Mouse (Mus musculus): ENCODE measurements at regions not wholly inside any gene's neighbourhood (a gene's known extent, or its start where the extent isn't known, plus 50 kb on each side); places are given as distances from the start of the nearest gene placed in this dataset.

DNA sequence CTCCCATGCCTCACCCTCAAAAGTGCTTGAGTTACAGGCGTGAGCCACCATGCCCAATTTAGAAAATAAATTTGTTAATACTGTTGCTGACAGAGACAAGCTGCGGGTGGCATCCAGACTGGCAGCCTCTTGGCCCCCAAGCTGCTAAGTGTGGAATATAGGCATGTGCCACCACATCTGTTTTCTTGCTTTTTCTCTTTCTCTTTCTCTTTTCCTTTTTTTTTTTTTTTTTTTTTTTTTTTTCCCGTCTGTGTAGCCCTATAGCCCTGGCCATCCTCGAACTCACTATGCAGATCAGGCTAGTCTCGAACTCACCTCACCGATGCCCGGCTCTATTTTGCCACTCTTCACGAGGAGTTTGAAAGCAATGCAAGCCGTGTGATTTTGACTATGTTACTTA is 78.7 kb upstream of the Chd2 start:
- Histone ChIP-seq H3K4me3 (ENCODE audit: insufficient read depth in 1 of 2, low read depth in 1 of 2, low read length in 2 of 2, poor library complexity in 1 of 2, severe bottlenecking in 1 of 2) (no peak overlapping the region), H3K36me3 (ENCODE audit: control insufficient read depth, insufficient read depth, low read length, poor library complexity, severe bottlenecking) (no peaks in the 10 kb centered on the region), H3K27ac (ENCODE audit: insufficient read depth, low read depth, low read length, poor library complexity, severe bottlenecking) (peak overlapping the region; percentile 72; the same call in 1 of the 2 replicates), H3K9me3 (ENCODE audit: control insufficient read depth, insufficient read depth, low read depth, low read length) (no peaks in the 10 kb centered on the region), H3K4me1 (ENCODE audit: control insufficient read depth in 2 of 2, insufficient read depth in 2 of 2, low read length in 2 of 2, poor library complexity in 1 of 2) (peaks cover 11 to 17% of the 10 kb centered on the region in 2 experiments), H3K9ac (ENCODE audit: insufficient read depth, low read depth, low read length, poor library complexity, severe bottlenecking) (peak overlapping the region; percentile 50; the same call in 1 of the 2 replicates)
- in situ Hi-C loops (cut with MboI; ENCODE audit: low sequenced_read_pairs in 2 of 2, unreplicated experiment in 2 of 2): no loop called here
- no peak for DNase-seq (ENCODE audit: low read depth, low spot score)
- TF ChIP-seq ZNF384 (IDR thresholded peaks at IDR 0.05; ENCODE audit: low read depth, low read length) (peak; percentile 76), CHD2 (IDR thresholded peaks at IDR 0.05; ENCODE audit: low read depth, low read length) (no peak)

DNA sequence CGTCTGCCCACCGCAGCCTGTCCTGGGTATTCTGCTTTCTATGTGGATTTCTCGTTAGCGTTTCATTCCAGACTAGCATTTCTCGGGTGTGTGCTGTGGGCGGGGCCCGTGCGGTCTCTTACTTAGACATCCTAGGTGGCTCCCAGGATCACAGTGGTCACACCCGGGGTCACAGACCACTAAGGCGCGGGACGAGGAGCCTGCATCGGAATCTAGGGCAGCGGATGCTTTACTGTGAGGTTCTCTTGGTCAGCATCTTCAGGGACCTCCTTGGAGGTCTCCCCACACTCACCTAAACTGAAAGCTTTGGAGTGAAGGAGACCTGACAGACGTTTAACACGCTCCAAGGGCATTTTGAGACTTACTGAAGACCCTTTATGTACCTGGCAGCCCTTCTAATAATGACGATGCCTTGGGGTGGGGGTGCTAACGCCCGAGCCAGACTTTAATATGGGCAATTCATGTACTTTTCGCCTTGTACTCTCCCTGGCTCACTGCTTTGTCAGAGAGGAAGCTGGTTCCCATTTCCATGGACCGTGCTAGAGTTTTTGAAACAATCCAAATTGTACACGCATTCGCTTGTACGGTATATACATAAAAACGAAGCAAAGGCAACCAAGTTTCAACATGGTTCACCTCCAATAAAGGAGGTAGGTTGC is 77.3 kb upstream of the Chd2 start:
- H3K4me3 ChIP-seq (ENCODE audit: insufficient read depth in 1 of 2, low read depth in 1 of 2, low read length in 2 of 2, poor library complexity in 1 of 2, severe bottlenecking in 1 of 2): peak overlapping the region; percentile 77 to 86
- H3K27ac ChIP-seq (ENCODE audit: insufficient read depth, low read depth, low read length, poor library complexity, severe bottlenecking): peak overlapping the region; percentile 99
- H3K36me3 ChIP-seq (ENCODE audit: control insufficient read depth, insufficient read depth, low read length, poor library complexity, severe bottlenecking): no peaks in the 10 kb centered on the region
- in situ Hi-C loops (cut with MboI; ENCODE audit: low sequenced_read_pairs in 2 of 2, unreplicated experiment in 2 of 2): no loop called here
- no peaks in the 10 kb centered on the region for H3K9me3 ChIP-seq (ENCODE audit: control insufficient read depth, insufficient read depth, low read depth, low read length)
- peaks cover 16% of the 10 kb centered on the region in 2 experiments for H3K4me1 ChIP-seq (ENCODE audit: control insufficient read depth in 2 of 2, insufficient read depth in 2 of 2, low read length in 2 of 2, poor library complexity in 1 of 2)
- peak overlapping the region; percentile 86 for H3K9ac ChIP-seq (ENCODE audit: insufficient read depth, low read depth, low read length, poor library complexity, severe bottlenecking)
- DNase-seq (ENCODE audit: low read depth, low spot score): no peak
- no peak for TF ChIP-seq ZNF384 (IDR thresholded peaks at IDR 0.05; ENCODE audit: low read depth, low read length)
- no peak for TF ChIP-seq MAFK (IDR thresholded peaks at IDR 0.05; ENCODE audit: insufficient read depth, low read depth, low read length)
- no peak for TF ChIP-seq CHD2 (IDR thresholded peaks at IDR 0.05; ENCODE audit: low read depth, low read length)
- TF ChIP-seq ZC3H11A (IDR thresholded peaks at IDR 0.05; ENCODE audit: borderline replicate concordance, low read depth, low read length): no peak
- no peak; the same call in 1 of the 2 replicates for TF ChIP-seq HCFC1 (IDR thresholded peaks at IDR 0.05; ENCODE audit: borderline replicate concordance, insufficient read depth, low read length)

GRCm38 (mm10) chr7:73617910-73618757 is 76.5 kb upstream of the Chd2 start:
- peaks cover 14 to 16% of the 10 kb centered on the region in 2 experiments for H3K4me1 ChIP-seq (ENCODE audit: control insufficient read depth in 2 of 2, insufficient read depth in 2 of 2, low read length in 2 of 2, poor library complexity in 1 of 2)
- peak overlapping the region; percentile 90 for H3K9ac ChIP-seq (ENCODE audit: insufficient read depth, low read depth, low read length, poor library complexity, severe bottlenecking)
- no peaks in the 10 kb centered on the region for H3K36me3 ChIP-seq (ENCODE audit: control insufficient read depth, insufficient read depth, low read length, poor library complexity, severe bottlenecking)
- DNase-seq (ENCODE audit: low read depth, low spot score): peak; percentile 95
- peak overlapping the region; percentile 77 to 86 for H3K4me3 ChIP-seq (ENCODE audit: insufficient read depth in 1 of 2, low read depth in 1 of 2, low read length in 2 of 2, poor library complexity in 1 of 2, severe bottlenecking in 1 of 2)
- H3K27ac ChIP-seq (ENCODE audit: insufficient read depth, low read depth, low read length, poor library complexity, severe bottlenecking): peak overlapping the region; percentile 99
- no peaks in the 10 kb centered on the region for H3K9me3 ChIP-seq (ENCODE audit: control insufficient read depth, insufficient read depth, low read depth, low read length)
- TF ChIP-seq ZNF384 (IDR thresholded peaks at IDR 0.05; ENCODE audit: low read depth, low read length): no peak
- peak; percentile 78; the same call in 1 of the 2 replicates for TF ChIP-seq HCFC1 (IDR thresholded peaks at IDR 0.05; ENCODE audit: borderline replicate concordance, insufficient read depth, low read length)
- TF ChIP-seq MAFK (IDR thresholded peaks at IDR 0.05; ENCODE audit: insufficient read depth, low read depth, low read length): peak; percentile 77
- 0 out of 2 replicates have a peak, but pooled peaks have one; percentile 22 for TF ChIP-seq CHD2 (IDR thresholded peaks at IDR 0.05; ENCODE audit: low read depth, low read length)
- TF ChIP-seq ZC3H11A (IDR thresholded peaks at IDR 0.05; ENCODE audit: borderline replicate concordance, low read depth, low read length): no peak
- in situ Hi-C loops (cut with MboI; ENCODE audit: low sequenced_read_pairs in 2 of 2, unreplicated experiment in 2 of 2): no loop called here

- Histone ChIP-seq H3K36me3 (ENCODE audit: control insufficient read depth, insufficient read depth, low read length, poor library complexity, severe bottlenecking) (no peaks in the 10 kb centered on the region), H3K4me1 (ENCODE audit: control insufficient read depth in 2 of 2, insufficient read depth in 2 of 2, low read length in 2 of 2, poor library complexity in 1 of 2) (peaks cover 6 to 16% of the 10 kb centered on the region in 2 experiments), H3K27ac (ENCODE audit: insufficient read depth, low read depth, low read length, poor library complexity, severe bottlenecking) (peak overlapping the region; percentile 99), H3K9ac (ENCODE audit: insufficient read depth, low read depth, low read length, poor library complexity, severe bottlenecking) (peak overlapping the region; percentile 90), H3K4me3 (ENCODE audit: insufficient read depth in 1 of 2, low read depth in 1 of 2, low read length in 2 of 2, poor library complexity in 1 of 2, severe bottlenecking in 1 of 2) (peak overlapping the region; percentile 61 to 66), H3K9me3 (ENCODE audit: control insufficient read depth, insufficient read depth, low read depth, low read length) (no peaks in the 10 kb centered on the region)
- no peak for DNase-seq (ENCODE audit: low read depth, low spot score)
- in situ Hi-C loops (cut with MboI; ENCODE audit: low sequenced_read_pairs in 2 of 2, unreplicated experiment in 2 of 2): no loop called here
- TF ChIP-seq ZC3H11A (IDR thresholded peaks at IDR 0.05; ENCODE audit: borderline replicate concordance, low read depth, low read length) (no peak), ZNF384 (IDR thresholded peaks at IDR 0.05; ENCODE audit: low read depth, low read length) (peak; percentile 81), MAFK (IDR thresholded peaks at IDR 0.05; ENCODE audit: insufficient read depth, low read depth, low read length) (no peak), CHD2 (IDR thresholded peaks at IDR 0.05; ENCODE audit: low read depth, low read length) (peak; percentile 25; the same call in 1 of the 2 replicates), HCFC1 (IDR thresholded peaks at IDR 0.05; ENCODE audit: borderline replicate concordance, insufficient read depth, low read length) (no peak; the same call in 1 of the 2 replicates)
Observed at GRCm38 (mm10) chr7:73616971-73617906, 75.6 kb upstream of the Chd2 start.
